Mouse (Mus musculus): ENCODE measurements around the gene Tmem203.

DNA sequence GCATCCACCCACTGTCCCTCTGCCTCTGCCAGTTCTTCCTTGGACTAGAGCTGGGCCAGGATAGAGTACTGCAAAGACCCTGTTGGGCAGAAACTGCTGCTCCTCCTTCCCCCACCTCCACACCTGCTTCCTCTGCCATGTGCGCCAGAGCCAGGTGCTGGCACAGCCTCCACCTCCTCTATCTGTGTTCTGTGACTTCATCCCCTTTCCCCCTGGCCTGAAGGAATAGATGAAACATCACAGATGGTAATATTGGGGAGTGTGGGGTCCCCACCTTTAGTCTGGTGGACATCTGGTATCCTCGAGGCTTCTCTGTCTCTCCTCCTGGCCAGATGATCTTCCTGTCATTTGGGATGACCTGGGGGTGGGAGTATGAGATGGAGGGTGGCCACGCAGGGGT lies 48.2 kb downstream of the Tmem203 start:
- TF ChIP-seq CTCF (IDR thresholded peaks at IDR 0.05; ENCODE audit: borderline replicate concordance, extremely low read depth, insufficient read depth, insufficient read length) = no peak
- TF ChIP-seq POLR2A (IDR thresholded peaks at IDR 0.05; ENCODE audit: borderline replicate concordance, extremely low read depth, insufficient read depth, insufficient read length, poor library complexity, severe bottlenecking) = no peak
